Mouse (Mus musculus): ENCODE results near the gene Tm9sf3.
"Not testable (repeated sequence)": the region's sequence is repeated elsewhere in the genome, so short reads cannot be mapped to it uniquely, and the experiment has no call there.

Tm9sf3 gene

DNA sequence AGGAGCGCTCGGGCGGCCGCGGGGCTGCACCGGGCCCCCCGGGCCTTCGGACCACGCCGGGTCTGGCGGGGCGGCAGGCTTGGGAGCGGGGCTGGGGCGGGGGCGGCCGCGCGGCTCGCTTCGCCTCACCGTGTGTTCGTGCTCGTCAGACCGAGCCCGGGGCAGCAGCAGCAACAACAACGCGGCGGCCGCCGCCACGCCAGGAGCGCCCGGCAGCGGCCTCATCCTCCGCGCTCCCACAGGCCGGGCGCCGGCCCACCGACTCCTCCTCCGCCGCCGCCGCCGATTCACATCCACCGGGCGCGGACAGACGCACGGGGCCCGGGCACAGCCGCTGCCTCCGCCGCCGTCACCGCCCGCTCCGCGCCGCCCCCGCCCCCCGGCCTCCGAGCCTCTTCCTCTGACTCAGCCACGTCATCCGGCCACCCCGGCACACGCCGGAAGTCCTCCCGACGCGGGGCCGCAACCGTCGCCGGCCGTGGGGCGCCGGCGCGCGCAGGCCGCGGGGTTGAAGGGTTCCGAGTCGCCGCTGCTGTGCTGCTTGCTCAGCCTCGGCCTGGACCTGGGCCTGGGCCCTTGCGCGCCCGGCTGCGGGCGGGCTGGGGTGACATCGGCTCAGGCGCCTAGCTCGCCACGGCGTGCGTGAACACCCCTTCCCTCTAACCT, at the start of gene Tm9sf3:
TSS of gene Tm9sf3 (minus strand) at position 368 of the 666 bp plus-strand sequence.
- peak; percentile 93 to 96 for DNase-seq (ENCODE audit: inconsistent age in 2 of 2, low spot score in 1 of 2)

- DNase-seq (ENCODE audit: inconsistent age in 2 of 2, low spot score in 1 of 2): not testable (repeated sequence)
Measured at GRCm38 (mm10) chr19:41312587-41312986, 48.8 kb upstream of the Tm9sf3 start.

- peak in 1 of 2 experiments; percentile 60 for DNase-seq (ENCODE audit: inconsistent age in 2 of 2, low spot score in 1 of 2)
Measured at GRCm38 (mm10) chr19:41312027-41312426, 48.2 kb upstream of the Tm9sf3 start.

GRCm38 (mm10) chr19:41310971-41311703, 47.3 kb upstream of the Tm9sf3 start:
- peak; percentile 71 to 88 for DNase-seq (ENCODE audit: inconsistent age in 2 of 2, low spot score in 1 of 2)

DNA sequence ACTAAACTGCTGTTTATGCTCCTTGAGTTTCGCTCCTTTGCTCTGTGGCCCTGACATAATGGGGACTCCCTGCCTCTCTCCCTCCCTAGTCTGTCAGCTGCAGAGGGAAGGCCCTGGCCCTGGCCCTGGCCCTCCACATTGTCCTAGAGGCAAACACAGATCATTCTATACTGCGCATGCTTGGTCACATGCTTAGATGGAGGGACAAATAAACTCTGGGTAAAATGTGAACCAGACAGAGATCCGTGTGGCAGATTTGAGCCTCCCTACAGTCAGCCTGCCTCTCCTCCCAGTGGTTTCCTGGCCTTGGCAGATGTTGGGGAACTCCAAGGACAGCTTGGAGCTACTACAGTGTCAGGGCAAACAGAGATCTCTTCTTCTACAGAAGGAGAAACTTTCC, 40.1 kb upstream of the Tm9sf3 start:
- peak; percentile 52 to 71 for DNase-seq (ENCODE audit: inconsistent age in 2 of 2, low spot score in 1 of 2)

GRCm38 (mm10) chr19:41303433-41303832, 39.6 kb upstream of the Tm9sf3 start:
- DNase-seq (ENCODE audit: inconsistent age in 2 of 2, low spot score in 1 of 2): peak in 1 of 2 experiments; percentile 40

GRCm38 (mm10) chr19:41301856-41302255, 38.1 kb upstream of the Tm9sf3 start:
- peak in 1 of 2 experiments; percentile 80 for DNase-seq (ENCODE audit: inconsistent age in 2 of 2, low spot score in 1 of 2)

DNA sequence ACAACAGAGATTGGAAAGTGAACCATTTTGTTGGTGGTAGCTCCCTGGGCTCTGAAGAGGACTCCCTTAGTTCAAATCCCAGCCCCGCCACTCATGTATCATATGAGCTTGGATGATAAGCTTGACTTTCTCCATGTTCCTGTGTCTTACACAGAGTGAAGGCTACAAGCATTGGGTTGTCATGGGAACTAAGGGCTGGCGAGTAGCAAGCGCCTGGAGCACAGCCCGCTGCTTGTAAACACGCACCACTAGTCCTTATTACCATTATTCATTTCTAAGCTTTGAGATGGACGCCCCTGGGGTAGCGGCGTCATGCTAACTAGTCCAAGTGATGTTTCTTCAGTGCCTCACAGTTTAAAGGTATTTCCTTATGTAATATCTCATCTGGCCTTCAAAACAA, 35.6 kb upstream of the Tm9sf3 start:
- no peak for DNase-seq (ENCODE audit: inconsistent age in 2 of 2, low spot score in 1 of 2)

GRCm38 (mm10) chr19:41290952-41291619, 27.3 kb upstream of the Tm9sf3 start:
- DNase-seq (ENCODE audit: inconsistent age in 2 of 2, low spot score in 1 of 2): peak in 1 of 2 experiments; percentile 66

GRCm38 (mm10) chr19:41288568-41288967, 24.8 kb upstream of the Tm9sf3 start:
- DNase-seq (ENCODE audit: inconsistent age in 2 of 2, low spot score in 1 of 2): peak in 1 of 2 experiments; percentile 50

GRCm38 (mm10) chr19:41287224-41287623, 23.4 kb upstream of the Tm9sf3 start:
- no peak for DNase-seq (ENCODE audit: inconsistent age in 2 of 2, low spot score in 1 of 2)

- no peak for DNase-seq (ENCODE audit: inconsistent age in 2 of 2, low spot score in 1 of 2)
Measured at GRCm38 (mm10) chr19:41284515-41284914, 20.7 kb upstream of the Tm9sf3 start.

GRCm38 (mm10) chr19:41282718-41283117, 18.9 kb upstream of the Tm9sf3 start:
- DNase-seq (ENCODE audit: inconsistent age in 2 of 2, low spot score in 1 of 2): no peak

DNA sequence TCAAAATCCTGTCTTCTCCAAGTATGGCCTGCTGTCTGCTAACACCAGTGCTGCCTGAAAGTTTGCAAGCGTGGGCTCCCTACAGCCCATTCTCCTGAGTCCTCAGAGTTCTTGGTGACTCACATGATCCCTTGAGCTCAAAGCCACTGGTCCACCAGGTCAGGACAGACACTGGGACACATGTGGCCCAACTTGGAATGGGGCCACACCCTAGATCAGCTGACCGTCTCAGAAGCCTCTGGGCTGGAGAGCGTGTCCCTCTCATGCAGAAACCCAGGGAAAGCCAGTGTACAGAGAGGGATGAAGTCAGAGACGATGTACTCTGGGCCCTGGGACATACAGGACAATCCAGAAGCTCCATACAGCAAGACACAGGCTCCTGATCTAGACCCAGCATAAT, 18.4 kb upstream of the Tm9sf3 start:
- no peak for DNase-seq (ENCODE audit: inconsistent age in 2 of 2, low spot score in 1 of 2)

GRCm38 (mm10) chr19:41279724-41280244, 16.0 kb upstream of the Tm9sf3 start:
- DNase-seq (ENCODE audit: inconsistent age in 2 of 2, low spot score in 1 of 2): no peak

DNA sequence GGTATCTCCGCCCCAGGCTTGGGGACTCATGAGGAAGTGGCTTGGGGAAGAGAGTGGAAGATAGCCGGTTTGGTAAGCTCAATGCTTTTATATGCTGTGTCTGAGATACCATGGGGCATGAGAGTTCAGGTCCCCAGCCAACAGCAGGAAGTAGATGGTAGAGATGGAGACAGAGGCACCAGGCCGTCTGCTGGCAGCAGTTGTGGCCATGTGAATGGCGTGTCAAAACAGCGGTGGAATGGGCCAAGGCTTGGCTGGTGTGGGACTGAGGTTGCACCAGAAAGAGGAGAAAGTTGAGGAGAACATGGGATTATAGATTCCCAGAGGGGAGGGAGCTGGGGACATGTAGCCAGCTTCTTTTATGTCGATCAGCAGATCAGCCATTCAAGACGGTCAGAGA, 14.8 kb upstream of the Tm9sf3 start:
- DNase-seq (ENCODE audit: inconsistent age in 2 of 2, low spot score in 1 of 2): peak in 1 of 2 experiments; percentile 50

DNA sequence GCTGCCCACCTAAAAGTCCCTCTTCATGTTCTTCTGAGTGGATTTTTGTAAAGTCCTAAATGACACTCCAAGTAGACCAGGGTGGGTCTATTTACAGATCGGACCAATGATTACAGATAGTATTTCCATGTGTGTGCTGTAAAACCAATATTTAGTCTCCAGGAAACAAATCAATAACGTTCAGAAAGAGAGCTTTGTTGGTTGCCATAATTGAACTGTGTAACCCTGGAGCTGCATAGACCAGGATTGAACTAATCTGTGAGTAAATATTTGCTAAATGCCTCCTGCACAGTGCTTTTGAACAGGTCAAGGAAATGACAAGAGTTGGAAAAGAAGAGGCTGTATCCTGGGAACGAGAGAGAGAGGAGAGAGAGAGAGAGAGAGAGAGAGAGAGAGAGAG, 11.8 kb upstream of the Tm9sf3 start:
- DNase-seq (ENCODE audit: inconsistent age in 2 of 2, low spot score in 1 of 2): no peak

- no peak for DNase-seq (ENCODE audit: inconsistent age in 2 of 2, low spot score in 1 of 2)
Measured at GRCm38 (mm10) chr19:41270906-41271305, 7.1 kb upstream of the Tm9sf3 start.

GRCm38 (mm10) chr19:41270151-41270727, 6.4 kb upstream of the Tm9sf3 start:
- DNase-seq (ENCODE audit: inconsistent age in 2 of 2, low spot score in 1 of 2): peak; percentile 42 to 68

DNA sequence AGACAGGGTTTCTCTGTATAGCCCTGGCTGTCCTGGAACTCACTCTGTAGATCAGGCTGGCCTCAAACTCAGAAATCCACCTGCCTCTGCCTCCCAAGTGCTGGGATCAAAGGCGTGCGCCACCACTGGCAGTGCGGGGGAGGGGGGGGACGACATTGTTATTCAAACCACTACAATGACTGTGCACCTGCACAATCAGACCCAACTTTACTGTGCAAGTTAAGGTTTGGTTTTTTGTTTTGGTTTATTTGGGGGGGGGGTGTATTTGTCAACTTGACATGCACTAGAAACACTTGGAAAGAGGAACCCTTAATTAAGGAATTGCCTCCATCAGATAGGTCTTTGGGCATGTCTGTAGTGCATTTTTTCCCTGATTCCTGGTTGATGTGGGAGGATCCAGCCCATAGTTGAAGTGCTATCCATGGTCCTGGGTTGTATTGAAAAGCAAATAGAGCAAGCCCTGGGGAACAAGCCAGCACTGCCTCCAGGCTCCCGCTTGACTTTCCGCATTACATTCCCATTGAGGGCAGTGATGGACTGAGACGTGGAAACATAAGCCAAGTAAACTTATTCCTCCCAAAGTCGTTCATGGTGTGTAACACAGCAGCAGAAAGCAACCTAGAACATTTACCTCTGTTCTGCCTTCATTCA, 2.6 kb upstream of the Tm9sf3 start:
- no peak for DNase-seq (ENCODE audit: inconsistent age in 2 of 2, low spot score in 1 of 2)

DNA sequence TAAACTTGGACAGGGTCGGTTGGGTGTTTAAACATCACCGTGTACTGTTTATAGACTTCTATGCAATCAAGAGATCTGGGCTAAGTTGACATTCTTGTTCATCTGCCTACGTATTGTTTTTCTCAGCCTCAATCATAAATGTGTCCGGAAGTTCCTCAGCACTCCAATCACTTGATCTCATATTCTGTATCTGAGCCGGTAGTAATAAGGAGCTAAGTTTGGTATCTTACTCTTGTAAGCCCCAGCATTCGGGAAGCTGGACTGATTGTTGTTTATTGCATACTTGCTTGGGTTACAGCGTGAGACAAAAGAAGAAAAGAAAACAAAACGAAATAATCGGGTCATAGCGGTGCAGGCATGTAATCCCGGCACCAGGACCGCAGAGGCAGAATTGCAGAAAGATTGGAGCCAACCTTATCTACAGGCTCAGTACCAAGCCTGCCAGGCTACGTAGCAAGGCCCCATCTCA, 568 bp upstream of the Tm9sf3 start:
- DNase-seq (ENCODE audit: inconsistent age in 2 of 2, low spot score in 1 of 2): peak in 1 of 2 experiments; percentile 33

Data from adrenal gland, adult (tissue).